Mouse (Mus musculus): ENCODE data around the gene Ugt1a6a. TPM values are rescaled to one million over a fixed set of nuclear protein-coding genes. Genes with fewer than 3 reads are reported as not detected.
"Not testable (repeated sequence)": the region's sequence is repeated elsewhere in the genome, so short reads cannot be mapped to it uniquely, and the experiment has no call there.

Gene Ugt1a6a
- polyA plus RNA-seq (2014; fragmentation: Nextera tagmentation; extraction: Ambion mirVana) = 0.04 and 0.34 TPM in 2 replicates

DNA sequence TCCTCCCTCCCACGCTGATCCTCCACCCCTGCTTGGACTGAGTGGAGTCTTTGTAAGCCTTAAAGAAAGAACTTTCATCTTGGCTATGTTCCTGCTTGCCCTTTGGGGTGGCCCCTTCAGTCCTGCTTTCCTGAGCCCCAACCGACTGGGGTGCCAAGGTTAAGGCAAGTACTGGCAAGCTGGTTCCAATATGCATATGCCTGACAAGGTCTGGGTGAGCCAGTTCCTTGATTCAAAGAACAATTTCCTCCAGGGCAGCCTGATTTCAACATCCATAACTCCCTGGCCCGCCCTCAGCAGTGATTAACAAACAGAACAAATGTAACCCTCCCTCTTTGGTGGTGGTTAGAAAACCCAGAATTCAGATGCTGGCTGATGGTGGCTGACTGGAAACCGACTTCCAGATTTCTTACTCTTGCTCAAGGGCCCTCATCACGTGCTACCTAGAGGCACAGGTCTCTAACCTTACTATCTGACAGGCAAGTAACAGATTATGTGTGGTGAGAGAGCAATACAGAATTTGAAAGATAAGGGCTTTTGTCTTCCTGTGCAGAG, at the start of gene Ugt1a6a:
TSS of gene Ugt1a6a (plus strand) at position 353 of the 555 bp plus-strand sequence.
- H3K4me2 ChIP-seq (ENCODE audit: low read depth, severe bottlenecking); DNase-seq (ENCODE audit: low spot score); H3K27ac ChIP-seq (replicated peaks; ENCODE audit: low read depth, low read length); H3K27me3 ChIP-seq (ENCODE audit: control insufficient read depth, insufficient read depth, low read length); H3K36me3 ChIP-seq (ENCODE audit: control insufficient read depth, insufficient read depth, low read length); H3K9ac ChIP-seq (ENCODE audit: low read length); ATAC-seq (ENCODE audit: insufficient number of reproducible peaks, low FRiP score, low TSS enrichment, low read depth); H3K4me1 ChIP-seq (ENCODE audit: control insufficient read depth, insufficient read depth, low read length); H3K9me3 ChIP-seq (ENCODE audit: control insufficient read depth, low read length); H3K4me3 ChIP-seq (ENCODE audit: low read depth, low read length): not testable (repeated sequence)
- 55% methylated on average over 5 of the region's 5 CpGs for WGBS

DNA sequence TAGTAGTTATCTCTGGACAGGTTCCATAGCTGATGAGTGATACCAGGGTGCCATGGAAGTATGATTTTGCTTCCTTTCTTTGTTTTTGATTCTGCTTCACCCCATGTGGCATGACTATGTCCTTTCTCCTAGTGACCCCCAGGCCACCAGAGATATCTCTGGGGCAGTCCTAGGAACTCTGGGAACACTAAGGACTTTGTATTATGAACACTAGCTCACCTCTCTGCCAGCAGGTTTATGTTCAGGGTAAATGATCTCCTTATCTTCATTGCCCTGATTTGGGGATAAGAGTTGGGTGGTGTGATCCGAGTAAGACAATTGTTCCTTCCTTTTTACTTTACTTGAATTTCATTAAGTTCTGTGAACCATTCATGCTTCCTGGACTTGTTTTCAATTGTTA, 48.5 kb upstream of the Ugt1a6a start:
- Histone ChIP-seq H3K4me3 (ENCODE audit: low read depth, low read length) (no peak overlapping the region), H3K4me2 (ENCODE audit: low read depth, severe bottlenecking) (no peak overlapping the region), H3K9me3 (ENCODE audit: control insufficient read depth, low read length) (no peaks in the 10 kb centered on the region), H3K27me3 (ENCODE audit: control insufficient read depth, insufficient read depth, low read length) (no peaks in the 10 kb centered on the region), H3K4me1 (ENCODE audit: control insufficient read depth, insufficient read depth, low read length) (no peaks in the 10 kb centered on the region), H3K9ac (ENCODE audit: low read length) (no peak overlapping the region), H3K36me3 (ENCODE audit: control insufficient read depth, insufficient read depth, low read length) (no peaks in the 10 kb centered on the region), H3K27ac (replicated peaks; ENCODE audit: low read depth, low read length) (no peak overlapping the region)
- ATAC-seq (ENCODE audit: insufficient number of reproducible peaks, low FRiP score, low TSS enrichment, low read depth) (no peak), DNase-seq (ENCODE audit: low spot score) (no peak)
- 88% methylated on average over 1 of the region's 1 CpGs for WGBS

DNA sequence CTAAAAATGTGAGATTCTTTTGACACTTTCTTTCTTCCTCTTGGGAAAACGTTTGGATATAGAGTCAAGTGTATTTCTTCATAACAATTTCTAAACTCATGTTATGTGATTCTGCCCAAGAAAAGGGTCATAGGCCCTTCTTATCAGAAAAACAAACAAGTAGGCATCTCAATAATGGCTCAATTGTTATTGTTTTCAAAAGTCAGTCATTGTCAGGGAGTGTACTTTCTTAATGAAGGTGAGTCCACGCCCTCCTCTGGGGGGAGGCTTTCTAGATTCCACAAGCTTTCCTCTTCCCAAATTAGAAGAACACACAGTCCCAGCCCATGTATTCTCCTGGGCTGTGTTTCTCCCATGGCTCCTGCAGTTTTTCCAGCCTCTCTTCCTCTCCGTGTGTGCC, 47.1 kb upstream of the Ugt1a6a start, which contains the start of gene Ugt1a8:
TSS of gene Ugt1a8 (plus strand) at position 301 of the 400 bp plus-strand sequence.
- Histone ChIP-seq H3K4me3 (ENCODE audit: low read depth, low read length) (no peak within 1 kb of the TSS), H3K4me1 (ENCODE audit: control insufficient read depth, insufficient read depth, low read length) (no peaks in the 10 kb centered on the region), H3K4me2 (ENCODE audit: low read depth, severe bottlenecking) (no peak within 1 kb of the TSS), H3K9ac (ENCODE audit: low read length) (no peak within 1 kb of the TSS), H3K27me3 (ENCODE audit: control insufficient read depth, insufficient read depth, low read length) (no peaks in the 10 kb centered on the region), H3K36me3 (ENCODE audit: control insufficient read depth, insufficient read depth, low read length) (no peaks in the 10 kb centered on the region), H3K27ac (replicated peaks; ENCODE audit: low read depth, low read length) (no peak within 1 kb of the TSS), H3K9me3 (ENCODE audit: control insufficient read depth, low read length) (no peaks in the 10 kb centered on the region)
- ATAC-seq (ENCODE audit: insufficient number of reproducible peaks, low FRiP score, low TSS enrichment, low read depth) = no peak
- WGBS = 79% methylated on average over 3 of the region's 3 CpGs
- no peak for DNase-seq (ENCODE audit: low spot score)

DNA sequence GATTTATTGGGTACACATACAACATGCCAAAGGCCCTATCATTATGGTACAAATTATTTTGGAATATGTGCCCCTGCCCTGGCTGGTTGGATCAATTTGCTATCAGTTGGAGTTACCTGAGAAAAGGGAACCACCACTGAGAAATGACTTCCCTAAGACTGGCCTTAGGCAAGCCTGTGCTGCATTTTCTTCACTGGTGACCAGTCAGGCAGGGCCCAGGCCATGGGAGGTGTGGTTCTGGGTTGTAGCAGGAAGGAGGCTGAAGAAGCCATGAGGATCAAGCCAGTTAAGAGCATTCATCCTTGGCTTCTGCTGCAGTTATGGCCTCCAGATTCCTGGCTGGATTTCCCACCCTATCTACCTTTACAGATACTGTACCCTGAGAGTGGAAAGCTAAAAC, 42.3 kb upstream of the Ugt1a6a start:
- ATAC-seq (ENCODE audit: insufficient number of reproducible peaks, low FRiP score, low TSS enrichment, low read depth) = no peak
- no peak for DNase-seq (ENCODE audit: low spot score)
- no peak overlapping the region for H3K27ac ChIP-seq (replicated peaks; ENCODE audit: low read depth, low read length)
- H3K27me3 ChIP-seq (ENCODE audit: control insufficient read depth, insufficient read depth, low read length) = no peaks in the 10 kb centered on the region
- 0 out of 2 replicates have a peak, but pooled peaks cover 3% of the 10 kb centered on the region for H3K4me1 ChIP-seq (ENCODE audit: control insufficient read depth, insufficient read depth, low read length)
- H3K9me3 ChIP-seq (ENCODE audit: control insufficient read depth, low read length) = no peaks in the 10 kb centered on the region
- H3K4me2 ChIP-seq (ENCODE audit: low read depth, severe bottlenecking) = no peak overlapping the region
- H3K4me3 ChIP-seq (ENCODE audit: low read depth, low read length) = no peak overlapping the region
- no peaks in the 10 kb centered on the region for H3K36me3 ChIP-seq (ENCODE audit: control insufficient read depth, insufficient read depth, low read length)
- no peak overlapping the region for H3K9ac ChIP-seq (ENCODE audit: low read length)

DNA sequence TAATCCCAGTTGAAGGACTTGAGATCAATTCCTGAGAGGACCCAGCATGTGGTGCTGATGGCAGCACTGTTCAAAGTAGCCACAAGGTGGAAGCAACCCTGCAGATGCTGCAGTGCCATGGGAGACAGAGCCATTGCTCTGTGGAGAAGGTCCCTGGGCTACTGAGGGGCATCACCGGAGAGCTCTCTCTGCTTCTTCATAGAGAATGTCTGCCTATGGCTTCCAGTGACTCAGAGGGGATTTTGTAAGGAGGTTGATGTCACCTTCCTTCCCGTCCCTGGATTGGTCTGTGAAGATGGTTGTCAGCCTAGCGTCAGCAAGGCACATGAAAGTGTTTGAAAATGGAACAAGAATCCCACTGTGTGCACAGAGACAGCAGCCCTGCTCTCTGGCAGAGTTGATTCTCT, 40.3 kb upstream of the Ugt1a6a start:
- 78% methylated on average over 3 of the region's 3 CpGs for WGBS
- H3K36me3 ChIP-seq (ENCODE audit: control insufficient read depth, insufficient read depth, low read length); H3K27ac ChIP-seq (replicated peaks; ENCODE audit: low read depth, low read length); H3K27me3 ChIP-seq (ENCODE audit: control insufficient read depth, insufficient read depth, low read length); H3K4me2 ChIP-seq (ENCODE audit: low read depth, severe bottlenecking); ATAC-seq (ENCODE audit: insufficient number of reproducible peaks, low FRiP score, low TSS enrichment, low read depth); H3K9ac ChIP-seq (ENCODE audit: low read length); H3K9me3 ChIP-seq (ENCODE audit: control insufficient read depth, low read length); H3K4me3 ChIP-seq (ENCODE audit: low read depth, low read length); H3K4me1 ChIP-seq (ENCODE audit: control insufficient read depth, insufficient read depth, low read length): not testable (repeated sequence)
- DNase-seq (ENCODE audit: low spot score) = peak; percentile 23

DNA sequence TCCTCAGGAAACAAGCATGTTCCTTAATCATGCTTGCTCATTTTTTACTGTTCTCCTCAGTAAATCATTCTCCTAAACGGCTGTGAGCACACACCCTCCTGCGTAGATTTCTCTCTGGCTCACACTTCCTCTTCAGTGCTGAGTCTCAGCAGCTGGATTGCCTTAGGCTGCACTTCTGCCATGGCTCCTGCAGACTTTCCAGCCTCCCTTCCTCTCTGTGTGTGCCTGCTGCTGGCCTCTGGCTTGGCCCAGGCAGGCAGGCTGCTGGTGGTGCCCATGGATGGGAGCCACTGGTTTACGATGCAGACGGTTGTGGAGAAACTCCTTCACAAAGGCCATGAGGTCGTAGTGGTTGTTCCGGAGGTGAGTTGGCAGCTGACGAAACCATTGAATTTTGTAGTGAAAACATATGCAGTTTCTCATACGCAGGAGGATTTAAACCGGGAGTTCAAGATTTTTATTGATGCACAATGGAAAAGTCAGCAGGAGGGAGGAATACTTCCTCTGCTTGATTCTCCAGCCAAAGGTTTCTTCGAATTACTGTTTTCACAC, 39.6 kb upstream of the Ugt1a6a start, which contains the start of gene Ugt1a7c:
TSS of gene Ugt1a7c (plus strand) at position 122 of the 552 bp plus-strand sequence.
- WGBS = 21% methylated on average over 10 of the region's 10 CpGs
- H3K36me3 ChIP-seq (ENCODE audit: control insufficient read depth, insufficient read depth, low read length) = no peaks in the 10 kb centered on the region
- H3K4me3 ChIP-seq (ENCODE audit: low read depth, low read length) = no peak within 1 kb of the TSS

DNA sequence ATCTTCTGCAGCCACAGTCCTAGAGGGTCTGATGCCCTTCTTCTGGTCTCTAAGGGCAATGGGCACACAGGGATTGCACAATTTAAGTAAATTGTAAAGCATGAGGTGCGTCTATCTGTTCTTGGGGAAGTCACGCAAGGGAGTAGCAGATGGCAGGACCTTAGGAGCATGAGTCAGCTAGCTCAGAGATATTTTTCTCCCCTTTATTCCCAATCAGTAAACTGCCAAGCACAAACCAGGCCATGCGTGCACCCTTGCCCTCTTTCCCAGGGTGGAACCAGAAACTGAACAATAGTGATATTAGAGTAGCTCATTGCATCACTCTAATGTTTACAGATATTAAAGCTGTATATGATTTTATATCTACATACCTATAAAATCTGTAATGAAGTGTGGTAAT, 36.1 kb upstream of the Ugt1a6a start:
- ATAC-seq (ENCODE audit: insufficient number of reproducible peaks, low FRiP score, low TSS enrichment, low read depth); DNase-seq (ENCODE audit: low spot score); H3K4me2 ChIP-seq (ENCODE audit: low read depth, severe bottlenecking); H3K4me1 ChIP-seq (ENCODE audit: control insufficient read depth, insufficient read depth, low read length); H3K27me3 ChIP-seq (ENCODE audit: control insufficient read depth, insufficient read depth, low read length); H3K36me3 ChIP-seq (ENCODE audit: control insufficient read depth, insufficient read depth, low read length); H3K9ac ChIP-seq (ENCODE audit: low read length); H3K27ac ChIP-seq (replicated peaks; ENCODE audit: low read depth, low read length); H3K9me3 ChIP-seq (ENCODE audit: control insufficient read depth, low read length); H3K4me3 ChIP-seq (ENCODE audit: low read depth, low read length): not testable (repeated sequence)
- WGBS = 95% methylated on average over 3 of the region's 3 CpGs

More for the DNA sequence above, 39.6 kb upstream of the Ugt1a6a start, which contains the start of gene Ugt1a7c:
- DNase-seq (ENCODE audit: low spot score) (peak; percentile 55), ATAC-seq (ENCODE audit: insufficient number of reproducible peaks, low FRiP score, low TSS enrichment, low read depth) (no peak)
- Histone ChIP-seq H3K9ac (ENCODE audit: low read length) (peak within 1 kb of the TSS; percentile 43), H3K27me3 (ENCODE audit: control insufficient read depth, insufficient read depth, low read length) (no peaks in the 10 kb centered on the region), H3K9me3 (ENCODE audit: control insufficient read depth, low read length) (no peaks in the 10 kb centered on the region), H3K4me2 (ENCODE audit: low read depth, severe bottlenecking) (peak within 1 kb of the TSS; percentile 20; the same call in 1 of the 2 replicates), H3K4me1 (ENCODE audit: control insufficient read depth, insufficient read depth, low read length) (0 out of 2 replicates have a peak, but pooled peaks cover 3% of the 10 kb centered on the region), H3K27ac (replicated peaks; ENCODE audit: low read depth, low read length) (peak within 1 kb of the TSS; percentile 52; the same call in 1 of the 2 replicates)

DNA sequence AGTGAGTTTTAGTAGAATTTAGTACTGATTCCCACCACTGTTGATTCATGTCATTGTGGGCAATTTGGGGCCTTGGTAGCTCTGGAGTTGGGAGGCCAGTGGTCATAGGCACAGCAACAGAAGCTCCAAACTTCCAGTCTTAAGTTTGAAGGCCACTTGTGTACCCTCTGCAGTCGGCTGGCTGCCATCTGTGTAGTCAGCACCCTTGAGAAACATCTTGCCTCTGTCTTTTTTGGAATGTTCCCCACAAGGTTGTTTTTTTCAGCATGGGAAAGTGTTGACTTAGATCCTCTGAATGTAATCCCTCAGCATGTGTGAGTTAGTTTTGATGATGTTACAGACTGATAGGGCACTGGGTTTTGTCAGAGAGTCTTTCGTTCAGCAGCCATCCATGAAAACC, 34.9 kb upstream of the Ugt1a6a start:
- not testable (repeated sequence) for H3K4me3 ChIP-seq (ENCODE audit: low read depth, low read length); H3K36me3 ChIP-seq (ENCODE audit: control insufficient read depth, insufficient read depth, low read length); H3K4me1 ChIP-seq (ENCODE audit: control insufficient read depth, insufficient read depth, low read length); H3K27me3 ChIP-seq (ENCODE audit: control insufficient read depth, insufficient read depth, low read length); DNase-seq (ENCODE audit: low spot score); H3K4me2 ChIP-seq (ENCODE audit: low read depth, severe bottlenecking); H3K27ac ChIP-seq (replicated peaks; ENCODE audit: low read depth, low read length); H3K9me3 ChIP-seq (ENCODE audit: control insufficient read depth, low read length); H3K9ac ChIP-seq (ENCODE audit: low read length); ATAC-seq (ENCODE audit: insufficient number of reproducible peaks, low FRiP score, low TSS enrichment, low read depth)
- 80% methylated on average over 2 of the region's 2 CpGs for WGBS

Data from limb, embryonic 11.5 days (tissue).